Mouse (Mus musculus) spleen, adult 2 months (tissue): ENCODE measurements at regions not wholly inside any gene's neighbourhood (a gene's known extent, or its start where the extent isn't known, plus 50 kb on each side); places are given as distances from the start of the nearest gene placed in this dataset.

ENCODE experiments used
- DNase-seq, 2 experiments: peaks; one replicate each; pipeline versions ENCODE4 v3.0.0 to v3.0.0-alpha.2; 2012 to 2021; ENCODE audit warnings: low spot score in 2 of 2, low read depth in 1 of 2
- H3K27ac ChIP-seq: fragments of 200-500 bp; 2 replicates; pipeline ENCODE4 v1.5.1; 2012; ENCODE audit warnings: low read length, inconsistent platforms; ENCODE audit not compliant: insufficient read depth
- H3K27me3 ChIP-seq: fragments of 200-500 bp; 2 replicates; pipeline ENCODE4 v1.6.1; 2012; ENCODE audit warnings: mild to moderate bottlenecking, moderate library complexity, low read length, inconsistent platforms; ENCODE audit not compliant: control insufficient read depth, insufficient read depth
- H3K36me3 ChIP-seq: fragments of 200-500 bp; 2 replicates; pipeline ENCODE4 v1.6.1; 2012; ENCODE audit warnings: mild to moderate bottlenecking, low read length, inconsistent platforms; ENCODE audit not compliant: control insufficient read depth, insufficient read depth
- H3K4me1 ChIP-seq: fragments of 200-500 bp; 2 replicates; pipeline ENCODE4 v1.6.1; 2011; ENCODE audit warnings: inconsistent platforms; ENCODE audit not compliant: control insufficient read depth, insufficient read depth, insufficient read length
- H3K4me3 ChIP-seq: fragments of 200-500 bp; 2 replicates; pipeline ENCODE4 v1.5.1; 2011; ENCODE audit warnings: mild to moderate bottlenecking, inconsistent platforms; ENCODE audit not compliant: insufficient read depth, insufficient read length; ENCODE audit errors: extremely low read depth
- CTCF ChIP-seq: fragments of 200-500 bp; IDR thresholded peaks from 2 replicates; pipeline ENCODE4 v1.5.1; 2011; ENCODE audit warnings: mild to moderate bottlenecking, inconsistent platforms; ENCODE audit not compliant: insufficient read depth, insufficient read length, insufficient replicate concordance; ENCODE audit errors: extremely low read depth
- POLR2A ChIP-seq: fragments of 200-500 bp; IDR thresholded peaks from 2 replicates; pipeline ENCODE4 v1.6.1; 2011; ENCODE audit warnings: low read depth, low read length, inconsistent platforms
- WGBS: fragments of 180-500 bp; shearing (Covaris S2); methylation state at CpG from one replicate; pipeline ENCODE4 v1.1.7; 2018; 5-methylcytosine and 5-hydroxymethylcytosine counted together

DNA sequence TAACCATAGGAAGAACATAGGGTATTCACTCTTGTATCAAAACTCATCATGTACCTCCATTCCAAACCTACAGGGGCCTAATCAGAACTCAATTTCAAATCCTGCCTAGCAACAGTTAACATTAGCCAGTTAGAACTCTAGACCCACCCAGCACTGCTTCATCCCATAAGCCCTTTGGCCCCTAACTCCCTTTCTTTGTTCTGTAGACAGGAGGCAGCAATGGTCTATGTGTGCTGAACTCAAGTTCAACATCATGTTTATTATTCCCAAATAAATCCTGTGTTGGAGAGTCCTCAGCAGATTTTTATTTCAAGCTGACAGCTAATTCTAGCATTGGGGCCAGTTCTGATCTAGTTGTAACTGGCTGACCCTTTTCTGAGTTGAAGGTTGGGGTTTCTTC is 112.2 kb downstream of the Ipo8 start:
- no peak for TF ChIP-seq CTCF
- no peak for TF ChIP-seq POLR2A
- Histone ChIP-seq H3K27ac (no peak overlapping the region), H3K27me3 (no peaks in the 10 kb centered on the region), H3K36me3 (no peaks in the 10 kb centered on the region), H3K4me3 (no peak overlapping the region), H3K4me1 (no peaks in the 10 kb centered on the region)
- DNase-seq: no peak

DNA sequence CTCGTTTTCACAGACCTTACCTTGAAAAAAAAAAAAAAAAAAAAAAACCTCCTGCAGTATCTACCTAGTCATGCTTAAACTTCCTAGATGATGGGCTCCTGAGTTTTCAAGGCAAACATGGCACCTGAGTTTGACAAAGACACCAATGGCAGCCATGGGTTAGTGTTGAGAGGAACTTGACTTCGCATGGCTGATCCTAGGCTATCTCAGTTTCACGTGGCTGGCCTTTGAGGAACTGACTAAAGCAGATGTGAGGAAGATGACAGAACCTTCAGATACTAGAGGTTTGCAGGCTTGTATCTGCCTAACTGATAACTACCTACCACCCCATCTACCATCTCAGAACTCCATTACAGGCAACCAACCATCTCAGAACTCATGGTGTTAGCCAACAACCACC is 120.9 kb downstream of the Ipo8 start:
- H3K4me3 ChIP-seq: no peak overlapping the region
- DNase-seq: peak; percentile 5 to 24
- 53% methylated on average over 3 of the region's 3 CpGs for WGBS
- no peaks in the 10 kb centered on the region for H3K36me3 ChIP-seq
- TF ChIP-seq POLR2A (no peak), CTCF (no peak)
- H3K4me1 ChIP-seq: no peaks in the 10 kb centered on the region; the same call in 1 of the 2 replicates
- H3K27ac ChIP-seq: no peak overlapping the region
- no peaks in the 10 kb centered on the region for H3K27me3 ChIP-seq

DNA sequence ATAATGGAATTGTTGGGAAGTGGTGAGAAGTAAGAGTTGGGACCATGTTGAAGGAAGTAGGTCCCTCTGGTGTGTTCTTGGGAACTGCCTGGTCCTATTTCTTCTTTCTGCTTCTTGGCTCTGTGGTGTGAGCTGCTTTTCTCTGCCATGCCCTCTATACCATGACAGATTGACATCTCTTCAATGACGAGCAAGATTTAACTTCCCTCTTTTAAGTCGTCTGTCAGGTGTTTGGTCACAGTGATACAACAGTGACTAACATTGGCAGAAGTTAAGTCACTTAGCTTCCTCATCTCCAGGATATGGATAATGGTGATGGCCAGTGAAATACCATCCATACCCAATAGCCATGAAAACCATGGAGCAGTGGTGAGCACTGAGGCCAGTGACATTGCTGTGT is 122.9 kb downstream of the Ipo8 start:
- H3K27me3 ChIP-seq: no peaks in the 10 kb centered on the region
- no peaks in the 10 kb centered on the region for H3K36me3 ChIP-seq
- no peak overlapping the region for H3K27ac ChIP-seq
- no peaks in the 10 kb centered on the region; the same call in 1 of the 2 replicates for H3K4me1 ChIP-seq
- no peak for DNase-seq
- TF ChIP-seq POLR2A: no peak
- TF ChIP-seq CTCF: no peak
- no peak overlapping the region for H3K4me3 ChIP-seq
- 10% methylated on average over 2 of the region's 2 CpGs for WGBS

DNA sequence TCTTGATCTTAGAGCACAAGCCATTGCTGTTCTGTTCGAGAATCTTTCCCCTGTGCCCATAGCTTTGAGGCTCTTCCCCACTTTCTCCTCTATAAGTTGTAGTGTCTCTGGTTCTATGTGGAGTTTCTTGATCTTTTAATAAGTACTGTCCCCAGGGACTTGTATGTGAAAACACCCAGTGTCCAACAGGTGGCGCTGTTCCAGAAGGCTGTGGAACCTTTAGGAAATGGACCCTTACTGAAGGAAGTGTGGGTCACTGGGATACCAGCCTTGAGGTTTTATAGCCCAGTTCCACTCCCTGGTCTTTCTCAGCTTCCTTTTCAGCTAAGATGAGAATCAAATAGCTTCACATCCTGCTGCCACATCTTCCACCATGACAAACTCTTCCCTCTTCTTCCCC is 125.6 kb downstream of the Ipo8 start:
- peak; percentile 14 to 23 for DNase-seq
- no peaks in the 10 kb centered on the region; the same call in 1 of the 2 replicates for H3K4me1 ChIP-seq
- H3K36me3 ChIP-seq: no peaks in the 10 kb centered on the region
- 41% methylated on average over 2 of the region's 2 CpGs for WGBS
- H3K27me3 ChIP-seq: no peaks in the 10 kb centered on the region
- peak; percentile 43; the same call in 1 of the 2 replicates for TF ChIP-seq CTCF
- TF ChIP-seq POLR2A: no peak
- no peak overlapping the region for H3K27ac ChIP-seq
- no peak overlapping the region for H3K4me3 ChIP-seq

DNA sequence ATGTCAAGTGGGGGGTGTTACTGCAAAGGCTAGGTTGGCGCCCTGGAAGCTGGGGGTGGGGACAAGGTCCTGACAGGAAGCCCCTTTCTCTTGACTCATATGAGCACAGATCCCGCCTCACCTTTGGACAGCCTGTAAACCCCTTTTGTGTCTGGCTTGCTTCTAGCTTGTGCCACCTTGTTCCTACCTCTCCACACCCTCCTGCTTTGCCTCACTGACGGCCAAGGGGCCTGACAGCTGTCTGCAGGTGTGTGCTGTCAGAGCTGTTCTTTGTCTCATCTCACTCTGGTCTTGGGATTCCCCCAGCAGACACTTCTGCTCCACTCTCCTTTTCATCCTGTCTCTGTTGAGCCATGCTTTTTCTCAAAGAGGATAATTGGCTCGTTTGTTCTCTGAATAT is 137.9 kb downstream of the Ipo8 start:
- Histone ChIP-seq H3K27ac (no peak overlapping the region), H3K4me1 (no peaks in the 10 kb centered on the region), H3K36me3 (no peaks in the 10 kb centered on the region), H3K4me3 (no peak overlapping the region), H3K27me3 (no peaks in the 10 kb centered on the region)
- TF ChIP-seq CTCF (no peak), POLR2A (no peak)
- WGBS: 53% methylated on average over 4 of the region's 4 CpGs
- no peak for DNase-seq

DNA sequence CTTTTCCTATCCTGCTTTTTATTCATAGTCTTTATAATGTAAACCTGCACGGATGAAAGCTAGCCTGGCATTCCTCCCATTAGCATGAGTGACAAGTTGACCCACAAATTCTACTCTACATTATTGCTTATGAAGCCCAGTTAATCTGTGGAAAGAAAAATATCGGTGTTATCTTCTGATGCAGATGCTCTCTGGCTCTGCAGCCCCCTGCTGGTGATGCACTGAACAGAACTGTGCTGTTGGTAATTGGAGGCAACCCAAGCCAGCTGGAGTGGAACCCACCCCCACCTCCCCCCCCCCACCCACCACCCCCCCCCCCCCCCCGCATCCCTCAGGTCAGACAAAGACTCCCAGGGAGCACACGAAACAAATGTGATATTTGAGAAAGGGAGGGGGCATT is 143.5 kb downstream of the Ipo8 start:
- Histone ChIP-seq H3K27me3 (no peaks in the 10 kb centered on the region), H3K27ac (no peak overlapping the region), H3K4me3 (no peak overlapping the region), H3K4me1 (no peaks in the 10 kb centered on the region), H3K36me3 (no peaks in the 10 kb centered on the region)
- peak in 1 of 2 experiments; percentile 21 for DNase-seq
- TF ChIP-seq CTCF (peak; percentile 48; the same call in 1 of the 2 replicates), POLR2A (no peak)
- 35% methylated on average over 4 of the region's 4 CpGs for WGBS

DNA sequence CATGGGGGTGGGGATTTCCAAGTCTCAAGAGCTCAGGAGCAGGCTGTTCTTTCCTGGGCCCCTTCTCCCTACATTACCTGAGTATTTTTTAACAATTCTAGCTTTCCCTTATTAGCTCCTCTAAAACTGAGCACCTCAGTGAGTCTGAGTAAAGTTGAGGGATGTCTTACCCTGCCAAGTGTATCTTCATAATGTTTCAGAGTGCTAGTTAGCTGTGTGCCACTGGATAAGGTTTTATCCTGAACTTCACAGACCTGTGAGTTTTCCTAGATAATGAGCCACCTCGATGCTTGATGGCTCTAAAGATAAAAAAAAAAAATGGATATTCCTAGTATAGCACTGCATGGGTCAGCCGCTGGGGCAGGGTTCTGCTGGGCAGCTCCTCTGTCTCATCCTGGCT is 171.1 kb downstream of the Ipo8 start:
- Histone ChIP-seq H3K4me3 (no peak overlapping the region), H3K27ac (no peak overlapping the region), H3K27me3 (no peaks in the 10 kb centered on the region), H3K4me1 (no peaks in the 10 kb centered on the region), H3K36me3 (no peaks in the 10 kb centered on the region)
- no peak for TF ChIP-seq CTCF
- no peak for TF ChIP-seq POLR2A
- WGBS: 73% methylated on average over 2 of the region's 2 CpGs
- DNase-seq: no peak
